Mouse (Mus musculus) heart, adult 2 months (tissue): ENCODE measurements at regions not wholly inside any gene's neighbourhood (a gene's known extent, or its start where the extent isn't known, plus 50 kb on each side); places are given as distances from the start of the nearest gene placed in this dataset.
"Not testable (repeated sequence)": the region's sequence is repeated elsewhere in the genome, so short reads cannot be mapped to it uniquely, and the experiment has no call there.

Experiments
- DNase-seq, 2 experiments: peaks; one replicate each; pipeline ENCODE4 v3.0.0; 2021
- H3K27ac ChIP-seq: fragments of 200-600 bp; 2 replicates; pipeline ENCODE4 v1.8.1; 2022
- H3K27me3 ChIP-seq: fragments of 200-500 bp; 2 replicates; pipeline ENCODE4 v1.6.1; 2012; ENCODE audit warnings: mild to moderate bottlenecking, low read length, inconsistent platforms, mixed read lengths; ENCODE audit not compliant: control insufficient read depth, insufficient read depth
- H3K36me3 ChIP-seq: fragments of 200-500 bp; 2 replicates; pipeline ENCODE4 v1.6.1; 2012; ENCODE audit warnings: low read length, inconsistent platforms; ENCODE audit not compliant: control insufficient read depth, insufficient read depth
- H3K4me1 ChIP-seq: fragments of 200-500 bp; 2 replicates; pipeline ENCODE4 v1.6.1; 2011; ENCODE audit warnings: low read length; ENCODE audit not compliant: control insufficient read depth, insufficient read depth
- H3K4me3 ChIP-seq: fragments of 200-600 bp; 2 replicates; pipeline ENCODE4 v1.8.1; 2022
- H3K79me2 ChIP-seq: fragments of 200-500 bp; replicated peaks from 2 replicates; pipeline ENCODE4 v1.6.1; 2012; ENCODE audit warnings: mild to moderate bottlenecking, inconsistent platforms, low read length, moderate library complexity, mixed read lengths; ENCODE audit not compliant: control insufficient read depth, insufficient read depth
- H3K9ac ChIP-seq: fragments of 200-500 bp; 2 replicates; pipeline ENCODE4 v1.6.1; 2012; ENCODE audit warnings: low read depth, mild to moderate bottlenecking, control low read depth, inconsistent platforms, low read length, mixed read lengths
- CTCF ChIP-seq: fragments of 200-600 bp; IDR thresholded peaks from 2 replicates; pipeline ENCODE4 v1.8.1; 2022; ENCODE audit warnings: antibody characterized with exemption, mild to moderate bottlenecking, moderate library complexity
- EP300 ChIP-seq: fragments of 200-500 bp; IDR thresholded peaks from 2 replicates; pipeline ENCODE4 v1.6.1; 2011; ENCODE audit warnings: low read depth, low read length, control low read depth; ENCODE audit not compliant: insufficient read depth
- POLR2A ChIP-seq: fragments of 200-500 bp; IDR thresholded peaks from 2 replicates; pipeline ENCODE4 v1.6.1; 2011; ENCODE audit warnings: mild to moderate bottlenecking, low read depth, low read length, control low read depth; ENCODE audit not compliant: insufficient read depth
- WGBS: fragments of 180-500 bp; shearing (Covaris S2); methylation state at CpG from one replicate; pipeline ENCODE4 v1.1.7; 2018; 5-methylcytosine and 5-hydroxymethylcytosine counted together
- intact Hi-C: fragments of 180-260 bp; cut with DNase I; formaldehyde crosslinking; loops from one replicate; pipeline ENCODE4 v1.15.1; 2025

GRCm38 (mm10) chr1:83831900-83832535 is 424.0 kb upstream of the Sphkap start:
- intact Hi-C loops = no loop called here
- TF ChIP-seq POLR2A (no peak), EP300 (no peak), CTCF (no peak)

GRCm38 (mm10) chr1:83830025-83830645 is 422.1 kb upstream of the Sphkap start:
- intact Hi-C loops = no loop called here
- H3K9ac ChIP-seq = no peak overlapping the region
- no peak overlapping the region for H3K27ac ChIP-seq
- no peaks in the 10 kb centered on the region for H3K27me3 ChIP-seq
- no peaks in the 10 kb centered on the region for H3K4me1 ChIP-seq
- no peaks in the 10 kb centered on the region for H3K36me3 ChIP-seq
- H3K4me3 ChIP-seq = no peak overlapping the region
- TF ChIP-seq EP300 (no peak), POLR2A (no peak), CTCF (no peak)
- H3K79me2 ChIP-seq = no peaks in the 10 kb centered on the region
- no peak for DNase-seq
- WGBS = 79% methylated on average over 6 of the region's 6 CpGs

More at GRCm38 (mm10) chr1:83831900-83832535, 424.0 kb upstream of the Sphkap start:
- Histone ChIP-seq H3K4me1 (no peaks in the 10 kb centered on the region), H3K9ac (no peak overlapping the region), H3K36me3 (no peaks in the 10 kb centered on the region), H3K79me2 (no peaks in the 10 kb centered on the region), H3K27ac (no peak overlapping the region), H3K27me3 (no peaks in the 10 kb centered on the region), H3K4me3 (no peak overlapping the region)
- WGBS = 88% methylated on average over 3 of the region's 3 CpGs
- no peak for DNase-seq

DNA sequence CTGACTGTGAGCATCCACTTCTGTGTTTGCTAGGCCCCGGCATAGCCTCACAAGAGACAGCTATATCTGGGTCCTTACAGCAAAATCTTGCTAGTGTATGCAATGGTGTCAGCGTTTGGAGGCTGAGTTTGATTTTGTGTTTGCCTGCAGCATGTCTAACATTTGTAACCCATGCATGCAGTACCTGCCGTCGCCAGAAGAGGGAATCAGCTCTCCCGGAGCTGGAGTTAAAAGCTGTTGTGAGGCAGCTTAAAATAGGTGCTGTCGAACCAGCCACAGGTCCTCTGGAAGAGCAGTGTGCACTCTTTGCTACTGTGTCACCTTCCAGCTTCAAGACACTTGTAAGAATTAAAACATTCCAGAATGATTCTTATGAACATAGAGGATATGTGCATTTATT is 403.2 kb upstream of the Sphkap start:
- TF ChIP-seq CTCF = peak; percentile 44
- 51% methylated on average over 6 of the region's 6 CpGs for WGBS
- intact Hi-C loops, H3K36me3 ChIP-seq, DNase-seq, H3K27me3 ChIP-seq, H3K4me1 ChIP-seq, H3K27ac ChIP-seq, H3K4me3 ChIP-seq, H3K79me2 ChIP-seq, H3K9ac ChIP-seq: not testable (repeated sequence)

DNA sequence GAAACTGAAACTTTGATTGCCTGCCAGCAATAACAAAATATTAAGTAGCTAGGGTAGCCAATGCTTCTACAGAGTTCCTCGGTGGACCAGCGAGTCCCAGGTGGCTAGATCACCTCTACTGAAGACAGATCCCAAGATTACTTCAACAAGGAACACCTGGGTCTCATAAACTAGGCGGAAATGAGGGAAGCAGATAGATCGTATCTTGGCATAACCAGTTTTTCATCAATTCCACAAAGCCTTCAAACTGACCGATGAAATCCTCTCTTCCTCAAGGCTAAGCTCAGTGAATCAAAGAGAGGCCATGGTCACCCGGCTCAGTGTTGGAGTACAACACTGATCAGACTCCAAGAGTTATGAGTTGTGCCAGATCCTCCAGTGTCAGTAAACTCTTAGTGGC is 400.4 kb upstream of the Sphkap start:
- intact Hi-C loops = no loop called here
- 68% methylated on average over 6 of the region's 6 CpGs for WGBS
- Histone ChIP-seq H3K4me3 (no peak overlapping the region), H3K27me3 (no peaks in the 10 kb centered on the region), H3K4me1 (no peaks in the 10 kb centered on the region), H3K27ac (no peak overlapping the region), H3K9ac (no peak overlapping the region), H3K36me3 (no peaks in the 10 kb centered on the region), H3K79me2 (no peaks in the 10 kb centered on the region)
- DNase-seq = no peak
- TF ChIP-seq EP300 (no peak), POLR2A (no peak), CTCF (no peak)

GRCm38 (mm10) chr1:83803345-83804041 is 395.5 kb upstream of the Sphkap start:
- no peaks in the 10 kb centered on the region for H3K4me1 ChIP-seq
- H3K79me2 ChIP-seq = no peaks in the 10 kb centered on the region
- 74% methylated on average over 2 of the region's 2 CpGs for WGBS
- H3K36me3 ChIP-seq = no peaks in the 10 kb centered on the region
- H3K4me3 ChIP-seq = no peak overlapping the region
- intact Hi-C loops = no loop called here
- DNase-seq = no peak
- TF ChIP-seq CTCF = no peak
- TF ChIP-seq EP300 = no peak
- no peak for TF ChIP-seq POLR2A
- no peak overlapping the region for H3K9ac ChIP-seq
- H3K27me3 ChIP-seq = no peaks in the 10 kb centered on the region
- no peak overlapping the region for H3K27ac ChIP-seq

GRCm38 (mm10) chr1:83801759-83802158 is 393.8 kb upstream of the Sphkap start:
- H3K4me1 ChIP-seq = no peaks in the 10 kb centered on the region
- no peak for DNase-seq
- TF ChIP-seq POLR2A (no peak), CTCF (no peak)
- intact Hi-C loops = no loop called here
- H3K79me2 ChIP-seq = no peaks in the 10 kb centered on the region
- no peak overlapping the region for H3K27ac ChIP-seq
- no peaks in the 10 kb centered on the region for H3K36me3 ChIP-seq
- H3K4me3 ChIP-seq = no peak overlapping the region
- H3K27me3 ChIP-seq = no peaks in the 10 kb centered on the region
- H3K9ac ChIP-seq = no peak overlapping the region
